Mouse (Mus musculus) skeletal muscle tissue, adult 2 months (tissue): ENCODE results near the gene Nop58.
A peak's percentile ranks its signal among the peaks of the same experiment; 100 is the strongest.
"Not testable (repeated sequence)": the region's sequence is repeated elsewhere in the genome, so short reads cannot be mapped to it uniquely, and the experiment has no call there.

Experiments used
- DNase-seq: peaks from one replicate; pipeline ENCODE4 v3.0.0-alpha.2; 2012; ENCODE audit warnings: low read depth, low spot score

Gene Nop58

GRCm38 (mm10) chr1:59684819-59685755 lies at the start of gene Nop58:
Gene Nop58, plus strand, starts transcription at chr1:59684971.
- DNase-seq = peak; percentile 95

- DNase-seq = no peak
These were observed 48.4 kb upstream of the Nop58 start for GRCm38 (mm10) chr1:59636349-59636748.

- DNase-seq = no peak
These were observed 46.4 kb upstream of the Nop58 start for GRCm38 (mm10) chr1:59638371-59638770.

GRCm38 (mm10) chr1:59642488-59642887 lies 42.3 kb upstream of the Nop58 start:
- no peak for DNase-seq

GRCm38 (mm10) chr1:59646502-59646901 lies 38.3 kb upstream of the Nop58 start:
- DNase-seq = not testable (repeated sequence)

- DNase-seq = no peak
These were observed 33.5 kb upstream of the Nop58 start for GRCm38 (mm10) chr1:59651201-59651819.

- DNase-seq = no peak
These were observed 31.4 kb upstream of the Nop58 start for GRCm38 (mm10) chr1:59653243-59653911.

GRCm38 (mm10) chr1:59656244-59657171 lies 28.3 kb upstream of the Nop58 start:
- DNase-seq = no peak

GRCm38 (mm10) chr1:59663456-59664135 lies 21.2 kb upstream of the Nop58 start:
- DNase-seq = no peak

GRCm38 (mm10) chr1:59668871-59669270 lies 15.9 kb upstream of the Nop58 start:
- DNase-seq = no peak

GRCm38 (mm10) chr1:59669962-59670630 lies 14.7 kb upstream of the Nop58 start:
- no peak for DNase-seq

GRCm38 (mm10) chr1:59670641-59671168 lies 14.1 kb upstream of the Nop58 start, which contains the start of gene Sumo1:
Gene Sumo1, minus strand, starts transcription at chr1:59670834.
- peak; percentile 80 for DNase-seq

- DNase-seq = no peak
These were observed 11.1 kb upstream of the Nop58 start for GRCm38 (mm10) chr1:59673661-59674060.

- DNase-seq = no peak
These were observed 599 bp upstream of the Nop58 start for GRCm38 (mm10) chr1:59683926-59684818.

- DNase-seq = no peak
These were observed 2.7 kb downstream of the Nop58 start for GRCm38 (mm10) chr1:59687493-59687892.

GRCm38 (mm10) chr1:59690467-59690866 lies 5.7 kb downstream of the Nop58 start:
- DNase-seq = no peak

GRCm38 (mm10) chr1:59697751-59698150 lies 13.0 kb downstream of the Nop58 start:
- no peak for DNase-seq

- no peak for DNase-seq
These were observed 13.4 kb downstream of the Nop58 start for GRCm38 (mm10) chr1:59698207-59698606.

GRCm38 (mm10) chr1:59701766-59702165 lies 17.0 kb downstream of the Nop58 start:
- DNase-seq = no peak
